Mouse (Mus musculus): ENCODE results near the gene Gm20479.

GRCm38 (mm10) chr7:27378431-27378830 is 21.2 kb upstream of the Gm20479 start:
- peak; percentile 6; the same call in 1 of the 2 replicates for TF ChIP-seq CTCF (IDR thresholded peaks at IDR 0.05; ENCODE audit: extremely low read depth, insufficient read depth, insufficient read length, insufficient replicate concordance)
- TF ChIP-seq POLR2A (IDR thresholded peaks at IDR 0.05; ENCODE audit: low read depth, low read length): no peak
